Mouse (Mus musculus) liver, embryonic 14.5 days (tissue): ENCODE data around the gene Slc22a17.
"Not testable (repeated sequence)": the region's sequence is repeated elsewhere in the genome, so short reads cannot be mapped to it uniquely, and the experiment has no call there.

Experiments used
- CTCF ChIP-seq: IDR thresholded peaks from 2 replicates; pipeline ENCODE4 v1.5.1; 2016; ENCODE audit warnings: antibody characterized with exemption, low read depth, control low read depth
- EP300 ChIP-seq: IDR thresholded peaks from 2 replicates; pipeline ENCODE4 v1.6.1; 2016; ENCODE audit warnings: antibody characterized with exemption, low read depth

- TF ChIP-seq CTCF, EP300: not testable (repeated sequence)
These were observed 34.1 kb upstream of the Slc22a17 start for GRCm38 (mm10) chr14:54947008-54947407.
